Mouse (Mus musculus): ENCODE results near the gene Thra.

GRCm38 (mm10) chr11:98808417-98808816 lies 68.0 kb downstream of the Thra start:
- TF ChIP-seq POLR2A (IDR thresholded peaks at IDR 0.05; ENCODE audit: insufficient read depth, low read depth, low read length) = no peak
- no peak for TF ChIP-seq CTCF (IDR thresholded peaks at IDR 0.05; ENCODE audit: insufficient read depth, low read depth, low read length)

All from olfactory bulb, adult 2 months (tissue).